Mouse (Mus musculus): ENCODE measurements around the gene Lrp8. TPM values are rescaled to one million over a fixed set of nuclear protein-coding genes. Genes with fewer than 3 reads are reported as not detected.

Lrp8 gene
- polyA plus RNA-seq, 1 experiment from 2014 or later = 0.76 TPM

DNA sequence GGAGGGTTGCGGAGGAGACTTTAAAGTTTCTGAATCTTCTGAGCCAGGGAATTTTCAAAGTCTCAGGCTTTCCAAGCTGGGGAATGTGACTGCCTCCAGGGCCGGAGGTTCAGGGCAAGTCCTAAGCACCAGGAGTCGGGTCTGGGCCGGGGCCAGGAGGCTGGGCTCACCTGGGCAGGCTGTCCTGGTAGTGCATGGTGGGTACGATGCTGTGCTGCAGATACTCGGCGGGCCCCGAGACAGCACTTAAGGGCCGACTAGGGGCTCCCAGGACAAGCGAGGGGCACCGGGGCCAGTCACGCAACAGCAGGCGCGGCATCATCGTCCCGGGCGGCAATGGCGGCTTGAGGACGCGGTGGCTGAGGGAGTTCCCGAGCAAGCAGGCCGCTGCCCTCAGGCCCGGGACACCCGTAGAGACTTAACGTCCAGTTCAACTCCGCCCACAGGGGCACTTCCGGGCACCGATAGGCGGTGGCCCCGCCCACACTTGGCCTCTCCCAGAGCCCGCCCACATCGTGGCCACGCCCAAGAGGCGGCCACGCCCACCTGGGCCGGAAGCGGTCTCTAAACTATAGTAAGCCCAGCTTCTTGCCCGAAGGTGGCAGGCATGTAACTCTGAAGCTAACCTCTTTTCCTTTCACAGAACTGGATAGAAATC, 121.2 kb downstream of the Lrp8 start, which contains the start of gene Cpt2:
Gene Cpt2 (minus strand): TSS at position 466 of the 658 bp plus-strand sequence.
- no peaks in the 10 kb centered on the region for H3K9me3 ChIP-seq (ENCODE audit: control insufficient read depth, low read length)
- H3K4me2 ChIP-seq (ENCODE audit: low read length) = peak within 1 kb of the TSS; percentile 70
- 1% methylated on average over 38 of the region's 38 CpGs for WGBS
- H3K4me1 ChIP-seq (ENCODE audit: control insufficient read depth in 2 of 2, insufficient read depth in 2 of 2, low read length in 2 of 2) = peaks cover 11 to 30% of the 10 kb centered on the region in 2 experiments
- ATAC-seq (ENCODE audit: insufficient number of reproducible peaks, insufficient read depth, low FRiP score, low read depth) = peak; percentile 97
- no peaks in the 10 kb centered on the region for H3K27me3 ChIP-seq (ENCODE audit: control insufficient read depth, insufficient read depth, low read length)
- peak within 1 kb of the TSS; percentile 85 for H3K9ac ChIP-seq (ENCODE audit: low read length)
- 0 out of 2 replicates have a peak, but pooled peaks cover 5% of the 10 kb centered on the region for H3K36me3 ChIP-seq (ENCODE audit: control insufficient read depth, insufficient read depth, low read length)
- peak within 1 kb of the TSS; percentile 61 to 72 for H3K4me3 ChIP-seq (ENCODE audit: control insufficient read depth in 1 of 2, insufficient read depth in 1 of 2, low read depth in 1 of 2, low read length in 2 of 2)
- peak within 1 kb of the TSS; percentile 9 to 61; a peak in 2 of 4 replicates for H3K27ac ChIP-seq (replicated peaks in 1 of 2; ENCODE audit: control insufficient read depth in 1 of 2, insufficient read depth in 1 of 2, low read depth in 2 of 2, low read length in 2 of 2)

DNA sequence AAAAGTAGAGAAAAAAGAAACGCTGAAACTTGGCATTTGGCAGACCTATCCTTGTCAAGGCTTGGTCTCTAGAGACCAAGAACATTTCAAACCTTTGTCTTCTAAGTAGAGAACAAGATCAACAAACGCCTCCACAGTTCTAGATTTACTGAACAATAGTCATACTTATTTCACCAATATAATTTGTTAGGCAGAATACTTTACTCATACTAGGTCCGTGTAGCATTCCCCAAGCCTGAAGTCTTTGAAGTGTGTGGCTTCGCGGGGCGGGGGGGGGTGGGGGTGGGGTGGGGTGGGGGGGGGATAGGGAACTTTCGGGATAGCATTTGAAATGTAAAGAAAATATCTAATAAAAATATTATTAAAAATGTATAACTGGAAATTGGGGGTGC, 121.7 kb downstream of the Lrp8 start:
- Histone ChIP-seq H3K9me3 (ENCODE audit: control insufficient read depth, low read length) (no peaks in the 10 kb centered on the region), H3K36me3 (ENCODE audit: control insufficient read depth, insufficient read depth, low read length) (0 out of 2 replicates have a peak, but pooled peaks cover 5% of the 10 kb centered on the region), H3K27ac (replicated peaks in 1 of 2; ENCODE audit: control insufficient read depth in 1 of 2, insufficient read depth in 1 of 2, low read depth in 2 of 2, low read length in 2 of 2) (no peak overlapping the region), H3K4me1 (ENCODE audit: control insufficient read depth in 2 of 2, insufficient read depth in 2 of 2, low read length in 2 of 2) (peaks cover 11 to 30% of the 10 kb centered on the region in 2 experiments), H3K4me3 (ENCODE audit: control insufficient read depth in 1 of 2, insufficient read depth in 1 of 2, low read depth in 1 of 2, low read length in 2 of 2) (peak overlapping the region; percentile 61 to 72), H3K4me2 (ENCODE audit: low read length) (peak overlapping the region; percentile 70), H3K9ac (ENCODE audit: low read length) (no peak overlapping the region), H3K27me3 (ENCODE audit: control insufficient read depth, insufficient read depth, low read length) (no peaks in the 10 kb centered on the region)
- no peak for ATAC-seq (ENCODE audit: insufficient number of reproducible peaks, insufficient read depth, low FRiP score, low read depth)
- 41% methylated on average over 7 of the region's 7 CpGs for WGBS

Other genes with a start within 250 kb of the Lrp8 start
- gene Dmrtb1, start 118.0 kb upstream of the Lrp8 start, polyA plus RNA-seq (2014; fragmentation: Nextera tagmentation; extraction: Ambion mirVana) = not detected in 2 replicates
- 85.5 and 94.5 TPM in 2 replicates for gene Magoh, start 77.5 kb downstream of the Lrp8 start, polyA plus RNA-seq (2014; fragmentation: Nextera tagmentation; extraction: Ambion mirVana)
- 110 and 111 TPM in 2 replicates for gene 0610037L13Rik, start 87.6 kb downstream of the Lrp8 start, polyA plus RNA-seq (2014; fragmentation: Nextera tagmentation; extraction: Ambion mirVana)
- gene Cpt2, start 121.3 kb downstream of the Lrp8 start, polyA plus RNA-seq (2014; fragmentation: Nextera tagmentation; extraction: Ambion mirVana) = 68.5 and 75.6 TPM in 2 replicates
- gene Slc1a7, start 166.1 kb downstream of the Lrp8 start, polyA plus RNA-seq (2014; fragmentation: Nextera tagmentation; extraction: Ambion mirVana) = not detected in 2 replicates

All from heart, embryonic 14.5 days (tissue).